7 mouse cellular contexts compared by ENCODE assay signal in genomic region chr13:6515084-6515910, GRCm38 (mm10). TPM values are rescaled to one million over a fixed set of nuclear protein-coding genes. Genes with fewer than 3 reads are reported as not detected.
DNase-seq lines count a peak whose midpoint lies in the region; ATAC-seq lines count a peak whose summit lies in the region.

No protein-coding gene starts in this region.

- ATAC-seq in hematopoietic stem cell, adult 5-6 weeks (replicated peaks in 1 of 2; ENCODE audit: insufficient read depth in 1 of 2, low FRiP score in 2 of 2, low TSS enrichment in 1 of 2, low read depth in 1 of 2, poor library complexity in 2 of 2, severe bottlenecking in 2 of 2) = peak; percentile 46 to 64; a peak in 2 of 4 replicates
- no peak for ATAC-seq in cerebellum, adult (ENCODE audit: insufficient number of reproducible peaks, low FRiP score, low TSS enrichment)

- DNase-seq in ovary, postnatal 36 days (ENCODE audit: low spot score) = peak; percentile 8
- no peak for DNase-seq in ovary, postnatal 10 days (ENCODE audit: low spot score)
- peak; percentile 24 to 43 for DNase-seq in adrenal gland, adult 18-20 months (ENCODE audit: low spot score in 2 of 2)
- peak; percentile 12 for DNase-seq in skeletal muscle tissue, adult 2 months (ENCODE audit: low read depth, low spot score)
- no peak for DNase-seq in urinary bladder, postnatal 36 days (ENCODE audit: low spot score in 2 of 2)

RNA-seq across cellular contexts. Expression of gene Pitrm1, which starts 32.7 kb away (rescaled TPM):
- 100 to 1,000 TPM; 108 to 186 TPM for total RNA-seq in adrenal gland, adult 18-20 months (2021)
- total RNA-seq in hematopoietic stem cell, adult 5-6 weeks (2017) = 60.2 and 100 TPM in 2 replicates

Comparison
In these comparisons a context has a peak if more than half of its experiments do, and no peak if none do; other contexts are left out.
1. DNase-seq: peak in ovary, postnatal 36 days (single experiment), adrenal gland, adult 18-20 months (2 of 2) and skeletal muscle tissue, adult 2 months (single experiment); none in ovary, postnatal 10 days (single experiment) and urinary bladder, postnatal 36 days (0 of 2).